Mouse (Mus musculus) neural tube, embryonic 11.5 days (tissue): Measurements from ENCODE around the gene Fbxl17. TPM values are rescaled to one million over a fixed set of nuclear protein-coding genes. Genes with fewer than 3 reads are reported as not detected.

Experiments
- ATAC-seq: fragments of 200-750 bp; cut with Nextera tagmentation; 2 replicates; pipeline ENCODE4 v1.8.0; 2017; ENCODE audit warnings: moderate number of reproducible peaks, mild to moderate bottlenecking, moderate TSS enrichment, moderate library complexity; ENCODE audit not compliant: insufficient read depth, low FRiP score, low TSS enrichment
- DNase-seq: peaks from one replicate; pipeline ENCODE4 v3.0.0-alpha.2; 2015; ENCODE audit warnings: low spot score
- H3K27ac ChIP-seq: fragments of 300-500 bp; sonication (generic); 2 replicates; pipeline ENCODE4 v1.5.1; 2014; ENCODE audit warnings: low read depth, mild to moderate bottlenecking, low read length
- H3K27me3 ChIP-seq: fragments of 300-500 bp; sonication (generic); 2 replicates; pipeline ENCODE4 v1.6.1; 2014; ENCODE audit warnings: mild to moderate bottlenecking, low read length, mixed read lengths; ENCODE audit not compliant: control insufficient read depth, insufficient read depth
- H3K36me3 ChIP-seq: fragments of 300-500 bp; sonication (generic); 2 replicates; pipeline ENCODE4 v1.6.1; 2014; ENCODE audit warnings: mild to moderate bottlenecking, low read length, moderate library complexity, mixed read lengths; ENCODE audit not compliant: control insufficient read depth, insufficient read depth
- H3K4me1 ChIP-seq: fragments of 300-500 bp; sonication (generic); 2 replicates; pipeline ENCODE4 v1.6.1; 2014; ENCODE audit warnings: low read length, mixed read lengths; ENCODE audit not compliant: control insufficient read depth, insufficient read depth
- H3K4me2 ChIP-seq: fragments of 300-500 bp; sonication (generic); 2 replicates; pipeline ENCODE4 v1.6.1; 2014; ENCODE audit warnings: low read depth, mild to moderate bottlenecking, moderate library complexity
- H3K4me3 ChIP-seq: fragments of 300-500 bp; sonication (generic); 2 replicates; pipeline ENCODE4 v1.5.1; 2014; ENCODE audit warnings: low read depth, low read length
- H3K9ac ChIP-seq: fragments of 300-500 bp; sonication (generic); 2 replicates; pipeline ENCODE4 v1.6.1; 2014; ENCODE audit warnings: mild to moderate bottlenecking, low read length
- H3K9me3 ChIP-seq: fragments of 300-500 bp; sonication (generic); 2 replicates; pipeline ENCODE4 v1.6.1; 2016; ENCODE audit warnings: low read length; ENCODE audit not compliant: control insufficient read depth
- WGBS: fragments of 180-500 bp; shearing (Covaris S2); extraction: QIAGEN DNeasy Blood & Tissue Kit; methylation state at CpG from one replicate; pipeline ENCODE4 v1.1.7; 2014; 5-methylcytosine and 5-hydroxymethylcytosine counted together
- polyA plus RNA-seq: library from polyadenylated mRNA; unstranded; fragments of >200 nt; fragmentation: Nextera tagmentation; extraction: Ambion mirVana; gene quantifications from 2 replicates; pipeline ENCODE4 v1.2.1, GENCODE M21; 2014

Fbxl17 gene
- polyA plus RNA-seq, 1 experiment from 2014 or later, result 7.8 TPM

GRCm38 (mm10) chr17:63301822-63302393, 197.9 kb downstream of the Fbxl17 start:
- Histone ChIP-seq H3K27me3 (no peaks in the 10 kb centered on the region), H3K4me2 (no peak overlapping the region), H3K9ac (no peak overlapping the region), H3K4me1 (no peaks in the 10 kb centered on the region; the same call in 1 of the 2 replicates), H3K9me3 (no peaks in the 10 kb centered on the region), H3K36me3 (no peaks in the 10 kb centered on the region), H3K4me3 (no peak overlapping the region), H3K27ac (no peak overlapping the region)
- no peak for DNase-seq
- 65% methylated on average over 12 of the region's 12 CpGs for WGBS
- no peak; the same call in 1 of the 2 replicates for ATAC-seq

DNA sequence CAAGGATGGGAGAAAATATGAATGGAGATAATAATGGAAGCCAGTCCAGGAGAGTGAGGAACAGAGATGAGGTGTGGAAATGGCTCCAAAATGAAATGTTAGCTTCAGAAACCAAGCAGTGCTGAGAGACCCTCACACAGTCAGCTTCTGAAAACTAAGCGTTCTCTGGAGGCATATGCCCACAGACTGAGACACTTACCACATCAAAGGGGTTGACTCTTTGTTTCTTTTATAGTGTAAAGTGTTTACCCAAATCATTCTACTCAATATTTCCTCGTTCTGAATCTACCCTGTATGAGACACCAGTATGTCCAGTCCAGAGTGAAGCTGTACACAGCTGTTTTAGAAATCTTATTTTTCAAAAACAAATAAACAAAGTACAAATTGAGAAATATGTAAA, 204.3 kb downstream of the Fbxl17 start:
- ATAC-seq, result no peak
- H3K9ac ChIP-seq, result no peak overlapping the region
- DNase-seq, result no peak
- no peak overlapping the region for H3K27ac ChIP-seq
- no peaks in the 10 kb centered on the region for H3K9me3 ChIP-seq
- H3K36me3 ChIP-seq, result no peaks in the 10 kb centered on the region
- no peak overlapping the region for H3K4me2 ChIP-seq
- H3K4me3 ChIP-seq, result no peak overlapping the region
- 62% methylated on average over 2 of the region's 2 CpGs for WGBS
- H3K4me1 ChIP-seq, result no peaks in the 10 kb centered on the region
- no peaks in the 10 kb centered on the region for H3K27me3 ChIP-seq

DNA sequence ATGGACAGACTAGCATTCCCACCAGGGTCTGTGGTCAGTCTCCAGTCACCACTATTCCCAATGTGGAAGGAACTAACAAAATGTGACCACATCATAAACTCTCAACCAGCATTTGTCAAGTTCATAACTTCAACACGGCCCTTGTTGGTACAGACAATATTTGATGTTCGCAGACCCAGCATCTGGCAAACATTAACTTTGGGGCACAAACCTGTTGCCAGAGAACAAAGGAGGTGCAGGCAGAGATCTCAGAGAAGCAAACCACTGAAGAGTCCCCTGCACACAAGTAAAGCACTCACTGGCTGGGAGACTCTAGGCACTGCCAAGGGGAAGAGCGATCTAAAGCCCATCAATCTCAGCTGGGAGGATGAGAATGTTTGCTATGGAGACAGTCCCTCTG, 204.9 kb downstream of the Fbxl17 start:
- Histone ChIP-seq H3K9ac (no peak overlapping the region), H3K27me3 (no peaks in the 10 kb centered on the region), H3K4me1 (no peaks in the 10 kb centered on the region), H3K4me3 (no peak overlapping the region), H3K27ac (no peak overlapping the region), H3K4me2 (no peak overlapping the region), H3K36me3 (no peaks in the 10 kb centered on the region), H3K9me3 (no peaks in the 10 kb centered on the region)
- DNase-seq, result peak; percentile 13
- 36% methylated on average over 3 of the region's 3 CpGs for WGBS
- no peak for ATAC-seq

GRCm38 (mm10) chr17:63293979-63294378, 205.8 kb downstream of the Fbxl17 start:
- no peak overlapping the region for H3K4me3 ChIP-seq
- no peaks in the 10 kb centered on the region for H3K9me3 ChIP-seq
- no peaks in the 10 kb centered on the region for H3K36me3 ChIP-seq
- H3K27me3 ChIP-seq, result no peaks in the 10 kb centered on the region
- H3K27ac ChIP-seq, result no peak overlapping the region
- H3K4me1 ChIP-seq, result no peaks in the 10 kb centered on the region
- no peak overlapping the region for H3K4me2 ChIP-seq
- no peak overlapping the region for H3K9ac ChIP-seq
- DNase-seq, result no peak
- 33% methylated on average over 3 of the region's 3 CpGs for whole genome bisulfite sequencing
- no peak for ATAC-seq

- no peak overlapping the region for H3K4me2 ChIP-seq
- no peaks in the 10 kb centered on the region for H3K4me1 ChIP-seq
- no peak overlapping the region for H3K27ac ChIP-seq
- no peak for ATAC-seq
- H3K9ac ChIP-seq, result no peak overlapping the region
- no peaks in the 10 kb centered on the region for H3K36me3 ChIP-seq
- no peak overlapping the region for H3K4me3 ChIP-seq
- no peak for DNase-seq
- WGBS, result 75% methylated on average over 1 of the region's 1 CpGs
- H3K9me3 ChIP-seq, result no peaks in the 10 kb centered on the region
- H3K27me3 ChIP-seq, result no peaks in the 10 kb centered on the region
Observed at GRCm38 (mm10) chr17:63289317-63289913, 210.4 kb downstream of the Fbxl17 start.

- no peak for ATAC-seq
- WGBS, result 93% methylated on average over 4 of the region's 4 CpGs
Observed at GRCm38 (mm10) chr17:63288850-63289249, 211.0 kb downstream of the Fbxl17 start.

DNA sequence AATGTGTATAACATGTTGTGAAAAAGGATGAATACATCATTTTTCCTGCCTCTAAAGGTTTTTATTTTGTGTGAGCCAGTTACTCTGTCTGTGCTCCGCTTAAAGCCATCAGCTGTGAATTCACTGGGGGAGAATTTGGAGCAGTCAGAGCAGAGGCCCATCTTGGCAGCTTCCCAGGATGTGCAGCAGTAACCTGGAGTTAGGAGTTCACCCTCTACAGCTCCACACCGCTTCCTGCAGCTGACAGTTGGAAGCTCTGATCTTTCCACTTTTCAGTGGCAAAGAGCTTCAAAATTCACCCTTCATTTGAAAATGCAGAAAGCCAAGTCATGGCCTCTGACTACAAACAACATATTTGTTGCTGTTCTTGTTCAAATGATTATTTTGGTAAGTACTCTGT, 212.4 kb downstream of the Fbxl17 start:
- ATAC-seq (no peak), DNase-seq (no peak)
- H3K9ac ChIP-seq, result no peak overlapping the region

More at GRCm38 (mm10) chr17:63288850-63289249, 211.0 kb downstream of the Fbxl17 start:
- Histone ChIP-seq H3K4me1 (no peaks in the 10 kb centered on the region), H3K9ac (no peak overlapping the region), H3K27me3 (no peaks in the 10 kb centered on the region), H3K4me3 (no peak overlapping the region), H3K36me3 (no peaks in the 10 kb centered on the region), H3K4me2 (no peak overlapping the region), H3K9me3 (no peaks in the 10 kb centered on the region), H3K27ac (no peak overlapping the region)
- no peak for DNase-seq

GRCm38 (mm10) chr17:63285265-63285939, 214.4 kb downstream of the Fbxl17 start:
- Histone ChIP-seq H3K4me3 (no peak overlapping the region), H3K9me3 (no peaks in the 10 kb centered on the region), H3K27me3 (no peaks in the 10 kb centered on the region), H3K36me3 (no peaks in the 10 kb centered on the region), H3K27ac (no peak overlapping the region), H3K4me1 (no peaks in the 10 kb centered on the region), H3K4me2 (no peak overlapping the region), H3K9ac (no peak overlapping the region)
- WGBS, result 67% methylated on average over 11 of the region's 11 CpGs
- ATAC-seq, result no peak
- peak; percentile 17 for DNase-seq

More for the DNA sequence above, 212.4 kb downstream of the Fbxl17 start:
- WGBS, result 80% methylated on average over 2 of the region's 2 CpGs
- Histone ChIP-seq H3K27ac (no peak overlapping the region), H3K27me3 (no peaks in the 10 kb centered on the region), H3K4me3 (no peak overlapping the region), H3K36me3 (no peaks in the 10 kb centered on the region), H3K9me3 (no peaks in the 10 kb centered on the region), H3K4me1 (no peaks in the 10 kb centered on the region), H3K4me2 (no peak overlapping the region)

- no peaks in the 10 kb centered on the region for H3K27me3 ChIP-seq
- ATAC-seq (no peak), DNase-seq (no peak)
- H3K4me3 ChIP-seq, result no peak overlapping the region
- no peak overlapping the region for H3K27ac ChIP-seq
- 86% methylated on average over 4 of the region's 4 CpGs for WGBS
- no peak overlapping the region for H3K4me2 ChIP-seq
- H3K4me1 ChIP-seq, result no peaks in the 10 kb centered on the region
- no peaks in the 10 kb centered on the region for H3K9me3 ChIP-seq
- H3K9ac ChIP-seq, result no peak overlapping the region
- H3K36me3 ChIP-seq, result no peaks in the 10 kb centered on the region
Observed at GRCm38 (mm10) chr17:63284074-63284473, 215.7 kb downstream of the Fbxl17 start.
